Mouse (Mus musculus): ENCODE measurements around the gene Myocd. TPM values are rescaled to one million over a fixed set of nuclear protein-coding genes. Genes with fewer than 3 reads are reported as not detected.
A peak's percentile ranks its signal among the peaks of the same experiment; 100 is the strongest.

The Myocd gene
- polyA plus RNA-seq, 1 experiment from 2014 or later: 0.44 TPM

DNA sequence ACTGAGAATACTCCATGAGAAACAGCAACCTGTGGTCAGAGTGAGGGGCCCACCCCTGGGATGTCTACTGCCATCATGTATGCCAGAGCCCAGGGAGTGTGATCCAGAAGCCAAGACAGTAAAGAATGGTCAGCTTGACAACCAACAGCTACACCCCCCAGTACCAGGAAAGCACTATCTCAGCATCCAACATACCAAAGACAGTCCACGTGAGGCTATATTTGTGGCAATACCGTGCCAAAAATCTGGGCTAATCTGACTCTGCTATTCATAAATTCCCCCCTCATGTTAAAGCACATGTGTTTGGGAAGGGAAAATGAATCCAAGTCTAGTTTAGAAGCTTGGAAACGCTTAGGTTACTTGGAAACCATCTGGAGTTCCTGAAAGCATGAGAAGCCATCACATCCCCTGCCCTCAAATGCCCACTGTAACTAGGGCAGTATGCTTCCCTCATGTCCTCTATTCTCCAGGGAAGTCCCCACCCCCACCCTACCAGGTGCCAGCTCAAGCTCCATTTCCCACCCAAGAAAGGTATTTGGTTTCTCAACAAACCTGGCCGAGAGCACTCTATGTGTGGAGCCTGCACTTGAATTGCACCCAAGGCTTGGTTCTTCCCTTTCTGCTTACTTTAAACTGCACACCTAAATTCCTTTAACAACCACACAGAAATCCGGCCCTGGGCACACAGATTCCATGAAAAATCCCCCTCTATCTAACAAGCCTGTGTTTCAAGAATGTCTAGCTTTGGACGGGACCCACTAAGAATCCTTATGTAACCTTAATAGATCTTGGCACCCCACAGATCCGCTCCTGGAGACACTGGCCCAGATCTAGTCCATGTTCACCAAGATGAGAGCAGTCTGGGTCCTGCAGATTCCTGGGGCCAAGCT is 108.6 kb downstream of the Myocd start:
- H3K4me3 ChIP-seq (replicated peaks; ENCODE audit: low read length): peak overlapping the region; percentile 85
- peak overlapping the region; percentile 62 for H3K4me2 ChIP-seq (replicated peaks)
- DNase-seq (ENCODE audit: low spot score): no peak
- H3K9ac ChIP-seq: peak overlapping the region; percentile 87
- peaks cover 12% of the 10 kb centered on the region for H3K4me1 ChIP-seq (replicated peaks; ENCODE audit: control insufficient read depth, insufficient read depth, low read length)
- no peak overlapping the region for H3K27ac ChIP-seq
- H3K27me3 ChIP-seq (ENCODE audit: control insufficient read depth, insufficient read depth, low read length): no peaks in the 10 kb centered on the region
- no peaks in the 10 kb centered on the region for H3K9me3 ChIP-seq (ENCODE audit: control insufficient read depth, low read length)
- H3K36me3 ChIP-seq (replicated peaks; ENCODE audit: control insufficient read depth, insufficient read depth): no peaks in the 10 kb centered on the region
- no peak for ATAC-seq (ENCODE audit: low FRiP score)
- 68% methylated on average over 7 of the region's 7 CpGs for WGBS

- Histone ChIP-seq H3K27ac (no peak within 1 kb of the TSS), H3K4me1 (replicated peaks; ENCODE audit: control insufficient read depth, insufficient read depth, low read length) (peaks cover 12% of the 10 kb centered on the region), H3K9ac (no peak within 1 kb of the TSS), H3K4me3 (replicated peaks; ENCODE audit: low read length) (no peak within 1 kb of the TSS), H3K36me3 (replicated peaks; ENCODE audit: control insufficient read depth, insufficient read depth) (no peaks in the 10 kb centered on the region), H3K9me3 (ENCODE audit: control insufficient read depth, low read length) (no peaks in the 10 kb centered on the region), H3K27me3 (ENCODE audit: control insufficient read depth, insufficient read depth, low read length) (no peaks in the 10 kb centered on the region), H3K4me2 (replicated peaks) (no peak within 1 kb of the TSS)
- DNase-seq (ENCODE audit: low spot score) (no peak), ATAC-seq (ENCODE audit: low FRiP score) (no peak)
- WGBS: 96% methylated on average over 5 of the region's 5 CpGs
Observed at GRCm38 (mm10) chr11:65159791-65160190, 110.0 kb downstream of the Myocd start, which contains the start of gene 1700086D15Rik. 1700086D15Rik (minus strand) TSS chr11:65159891.

DNA sequence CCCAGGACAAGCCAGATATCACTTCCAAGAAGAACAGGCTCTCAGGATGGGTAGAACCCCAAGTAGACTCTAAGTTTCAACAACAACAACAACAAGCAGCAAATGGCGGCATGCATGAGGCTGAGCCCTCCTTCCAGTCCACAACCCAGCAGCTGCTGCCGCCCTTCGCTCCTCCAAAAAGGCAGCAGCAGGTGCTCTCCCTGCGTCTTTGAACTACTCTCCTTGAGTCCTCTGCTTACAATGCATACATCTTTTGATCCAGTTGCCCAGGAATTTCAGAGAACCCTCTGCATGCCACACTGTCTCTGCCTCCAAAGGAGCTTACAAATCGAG is 111.2 kb downstream of the Myocd start:
- peaks cover 12% of the 10 kb centered on the region for H3K4me1 ChIP-seq (replicated peaks; ENCODE audit: control insufficient read depth, insufficient read depth, low read length)
- H3K27ac ChIP-seq: no peak overlapping the region
- ATAC-seq (ENCODE audit: low FRiP score) (no peak), DNase-seq (ENCODE audit: low spot score) (no peak)
- no peak overlapping the region for H3K9ac ChIP-seq
- H3K36me3 ChIP-seq (replicated peaks; ENCODE audit: control insufficient read depth, insufficient read depth): no peaks in the 10 kb centered on the region
- no peak overlapping the region for H3K4me2 ChIP-seq (replicated peaks)
- H3K4me3 ChIP-seq (replicated peaks; ENCODE audit: low read length): no peak overlapping the region
- no peaks in the 10 kb centered on the region for H3K9me3 ChIP-seq (ENCODE audit: control insufficient read depth, low read length)
- H3K27me3 ChIP-seq (ENCODE audit: control insufficient read depth, insufficient read depth, low read length): no peaks in the 10 kb centered on the region
- WGBS: 95% methylated on average over 5 of the region's 5 CpGs

GRCm38 (mm10) chr11:65157966-65158657 is 111.7 kb downstream of the Myocd start:
- Histone ChIP-seq H3K27ac (no peak overlapping the region), H3K9ac (no peak overlapping the region), H3K4me1 (replicated peaks; ENCODE audit: control insufficient read depth, insufficient read depth, low read length) (peaks cover 12% of the 10 kb centered on the region), H3K4me3 (replicated peaks; ENCODE audit: low read length) (no peak overlapping the region), H3K27me3 (ENCODE audit: control insufficient read depth, insufficient read depth, low read length) (no peaks in the 10 kb centered on the region), H3K4me2 (replicated peaks) (no peak overlapping the region), H3K9me3 (ENCODE audit: control insufficient read depth, low read length) (no peaks in the 10 kb centered on the region), H3K36me3 (replicated peaks; ENCODE audit: control insufficient read depth, insufficient read depth) (no peaks in the 10 kb centered on the region)
- DNase-seq (ENCODE audit: low spot score) (no peak), ATAC-seq (ENCODE audit: low FRiP score) (no peak)
- WGBS: 94% methylated on average over 20 of the region's 20 CpGs

DNA sequence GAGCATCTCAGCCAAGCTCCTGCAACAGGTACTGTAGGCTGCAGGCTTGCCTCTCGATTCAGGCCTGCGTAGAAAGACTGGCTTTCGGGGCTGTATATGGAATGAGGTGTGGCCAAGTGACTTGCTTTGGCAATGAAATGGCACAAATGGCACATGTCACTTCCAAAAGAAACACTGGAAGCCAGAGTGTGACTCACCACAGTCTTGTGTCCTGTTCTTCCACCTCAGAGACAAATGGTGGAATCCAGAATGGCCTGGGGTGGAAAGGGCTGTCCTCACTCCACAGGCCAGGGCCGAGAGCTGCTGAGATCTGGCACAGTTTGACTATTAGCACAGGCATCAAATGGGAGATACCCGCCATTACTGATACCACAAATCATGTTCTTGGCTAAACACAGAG is 116.8 kb downstream of the Myocd start:
- Histone ChIP-seq H3K4me3 (replicated peaks; ENCODE audit: low read length) (no peak overlapping the region), H3K27ac (no peak overlapping the region), H3K9me3 (ENCODE audit: control insufficient read depth, low read length) (no peaks in the 10 kb centered on the region), H3K4me1 (replicated peaks; ENCODE audit: control insufficient read depth, insufficient read depth, low read length) (no peaks in the 10 kb centered on the region), H3K27me3 (ENCODE audit: control insufficient read depth, insufficient read depth, low read length) (no peaks in the 10 kb centered on the region), H3K9ac (no peak overlapping the region), H3K36me3 (replicated peaks; ENCODE audit: control insufficient read depth, insufficient read depth) (no peaks in the 10 kb centered on the region), H3K4me2 (replicated peaks) (no peak overlapping the region)
- DNase-seq (ENCODE audit: low spot score) (no peak), ATAC-seq (ENCODE audit: low FRiP score) (no peak)
- 88% methylated on average over 5 of the region's 5 CpGs for WGBS

DNA sequence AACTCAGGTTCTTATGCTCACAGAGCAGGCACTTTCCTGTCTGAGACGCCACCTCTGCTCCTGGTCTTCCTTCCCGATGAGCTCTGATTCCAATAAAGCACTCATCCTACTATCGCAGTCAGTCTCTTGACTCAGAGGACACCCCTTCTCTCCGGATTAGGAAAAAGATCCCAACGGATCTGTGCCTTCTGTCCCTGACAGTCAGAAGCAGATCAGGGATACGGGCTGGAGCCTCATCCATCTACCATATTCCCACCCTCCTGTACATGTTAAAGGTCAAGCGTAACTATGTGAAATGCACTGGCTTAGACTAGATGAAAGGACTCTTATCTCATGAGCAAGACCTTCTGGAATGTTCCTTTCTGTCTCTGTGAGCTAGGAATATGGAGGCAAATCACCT is 121.3 kb downstream of the Myocd start:
- 90% methylated on average over 7 of the region's 7 CpGs for WGBS
- no peaks in the 10 kb centered on the region for H3K27me3 ChIP-seq (ENCODE audit: control insufficient read depth, insufficient read depth, low read length)

DNA sequence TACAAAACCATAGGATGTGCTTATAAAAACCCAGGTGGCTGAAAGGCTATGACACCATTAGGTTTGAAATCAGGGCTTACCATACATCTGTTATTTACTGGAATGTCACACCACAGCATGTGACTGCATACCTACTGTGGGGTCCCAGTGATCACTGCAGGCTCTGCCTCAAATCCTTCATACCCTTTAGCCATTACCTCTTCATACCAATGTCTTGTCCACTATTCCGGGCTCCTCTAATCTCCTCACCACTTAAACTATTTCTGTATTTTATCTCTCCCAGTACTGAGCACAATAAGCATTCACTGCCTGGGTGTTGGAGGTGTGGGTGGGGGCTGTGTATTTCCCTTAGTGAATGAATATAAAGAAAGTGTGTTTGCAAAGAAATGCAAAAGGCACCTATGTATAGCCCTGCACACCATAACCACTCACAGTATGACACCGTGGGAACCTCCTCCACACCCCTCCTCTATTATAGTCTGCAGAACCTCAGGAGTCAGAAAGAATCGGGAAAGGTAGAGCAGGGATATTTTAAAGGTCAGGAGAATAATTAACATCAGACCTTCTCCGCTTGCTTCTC is 126.9 kb downstream of the Myocd start:
- Histone ChIP-seq H3K4me3 (replicated peaks; ENCODE audit: low read length) (no peak overlapping the region), H3K27me3 (ENCODE audit: control insufficient read depth, insufficient read depth, low read length) (no peaks in the 10 kb centered on the region), H3K9ac (no peak overlapping the region), H3K4me1 (replicated peaks; ENCODE audit: control insufficient read depth, insufficient read depth, low read length) (no peaks in the 10 kb centered on the region), H3K36me3 (replicated peaks; ENCODE audit: control insufficient read depth, insufficient read depth) (no peaks in the 10 kb centered on the region), H3K4me2 (replicated peaks) (no peak overlapping the region), H3K27ac (no peak overlapping the region), H3K9me3 (ENCODE audit: control insufficient read depth, low read length) (no peaks in the 10 kb centered on the region)
- DNase-seq (ENCODE audit: low spot score): no peak
- 79% methylated on average over 4 of the region's 4 CpGs for WGBS
- no peak for ATAC-seq (ENCODE audit: low FRiP score)

More for the DNA sequence above, 121.3 kb downstream of the Myocd start:
- Histone ChIP-seq H3K36me3 (replicated peaks; ENCODE audit: control insufficient read depth, insufficient read depth) (no peaks in the 10 kb centered on the region), H3K9me3 (ENCODE audit: control insufficient read depth, low read length) (no peaks in the 10 kb centered on the region), H3K4me3 (replicated peaks; ENCODE audit: low read length) (no peak overlapping the region), H3K9ac (no peak overlapping the region), H3K4me2 (replicated peaks) (no peak overlapping the region), H3K4me1 (replicated peaks; ENCODE audit: control insufficient read depth, insufficient read depth, low read length) (no peaks in the 10 kb centered on the region), H3K27ac (no peak overlapping the region)
- ATAC-seq (ENCODE audit: low FRiP score) (no peak), DNase-seq (ENCODE audit: low spot score) (no peak)

DNA sequence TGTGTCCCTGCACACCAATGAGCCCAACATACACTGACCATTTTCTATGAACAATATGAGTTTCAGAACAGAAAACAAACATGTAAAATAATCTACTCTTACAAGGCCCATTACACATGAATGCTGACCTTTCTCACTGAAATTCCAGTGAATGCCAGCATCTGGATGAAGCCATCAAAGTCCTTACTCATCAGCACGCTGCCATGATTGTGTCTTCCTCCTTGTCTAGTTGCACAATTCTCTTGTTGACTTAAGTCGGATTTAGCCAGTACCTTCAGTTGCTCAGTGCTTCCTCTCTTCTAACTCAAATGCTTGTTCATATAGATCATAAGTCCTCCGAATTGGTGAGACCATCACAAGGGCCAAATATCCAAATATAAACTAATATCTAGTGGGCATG is 130.8 kb downstream of the Myocd start:
- H3K27ac ChIP-seq: no peak overlapping the region
- no peak overlapping the region for H3K4me2 ChIP-seq (replicated peaks)
- no peaks in the 10 kb centered on the region for H3K27me3 ChIP-seq (ENCODE audit: control insufficient read depth, insufficient read depth, low read length)
- ATAC-seq (ENCODE audit: low FRiP score) (no peak), DNase-seq (ENCODE audit: low spot score) (no peak)
- H3K9ac ChIP-seq: no peak overlapping the region
- no peaks in the 10 kb centered on the region for H3K36me3 ChIP-seq (replicated peaks; ENCODE audit: control insufficient read depth, insufficient read depth)
- WGBS: 91% methylated on average over 3 of the region's 3 CpGs
- no peaks in the 10 kb centered on the region for H3K9me3 ChIP-seq (ENCODE audit: control insufficient read depth, low read length)
- no peak overlapping the region for H3K4me3 ChIP-seq (replicated peaks; ENCODE audit: low read length)
- no peaks in the 10 kb centered on the region for H3K4me1 ChIP-seq (replicated peaks; ENCODE audit: control insufficient read depth, insufficient read depth, low read length)

DNA sequence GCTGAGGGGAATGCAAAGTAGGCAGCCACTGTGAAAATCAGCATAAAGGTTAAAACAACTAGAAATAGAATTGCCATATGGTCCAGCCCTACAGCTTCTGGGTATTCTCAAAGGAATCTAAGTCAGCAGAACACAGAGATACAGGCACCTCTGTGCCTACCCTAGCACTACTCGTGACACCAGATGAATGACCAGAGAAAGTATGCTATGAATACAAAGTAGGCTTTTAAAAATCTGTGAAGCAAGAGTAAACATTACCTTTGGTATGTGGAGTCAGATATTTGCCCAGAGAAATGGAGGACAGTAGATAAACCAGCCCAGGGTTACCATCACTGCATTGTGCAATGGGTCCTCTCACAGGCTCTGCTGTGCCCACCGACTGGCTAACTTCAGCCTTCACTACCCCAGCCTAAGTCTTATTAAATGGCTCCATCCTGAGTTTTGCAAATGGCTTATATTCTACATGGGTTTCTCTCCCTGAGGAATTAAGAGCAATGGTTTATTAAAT is 132.6 kb downstream of the Myocd start:
- ATAC-seq (ENCODE audit: low FRiP score): no peak
- no peak overlapping the region for H3K4me2 ChIP-seq (replicated peaks)
- no peaks in the 10 kb centered on the region for H3K36me3 ChIP-seq (replicated peaks; ENCODE audit: control insufficient read depth, insufficient read depth)
- DNase-seq (ENCODE audit: low spot score): no peak
- WGBS: 58% methylated on average over 2 of the region's 2 CpGs
- no peak overlapping the region for H3K4me3 ChIP-seq (replicated peaks; ENCODE audit: low read length)
- H3K9me3 ChIP-seq (ENCODE audit: control insufficient read depth, low read length): no peaks in the 10 kb centered on the region
- no peak overlapping the region for H3K9ac ChIP-seq
- H3K27ac ChIP-seq: no peak overlapping the region
- no peaks in the 10 kb centered on the region for H3K27me3 ChIP-seq (ENCODE audit: control insufficient read depth, insufficient read depth, low read length)
- no peaks in the 10 kb centered on the region for H3K4me1 ChIP-seq (replicated peaks; ENCODE audit: control insufficient read depth, insufficient read depth, low read length)

All from hindbrain, embryonic 14.5 days (tissue).